Mouse (Mus musculus) liver, embryonic 15.5 days (tissue): ENCODE results near the gene Lmf2. TPM values are rescaled to one million over a fixed set of nuclear protein-coding genes. Genes with fewer than 3 reads are reported as not detected.

ENCODE experiments used
- ATAC-seq: fragments of 200-750 bp; cut with Nextera tagmentation; 2 replicates; pipeline ENCODE4 v1.8.0; 2017; ENCODE audit warnings: moderate number of reproducible peaks, mild to moderate bottlenecking, moderate library complexity; ENCODE audit not compliant: insufficient read depth
- H3K27ac ChIP-seq: fragments of 300-500 bp; sonication (generic); replicated peaks from 2 replicates; pipeline ENCODE4 v1.5.1; 2015; ENCODE audit warnings: mild to moderate bottlenecking, inconsistent platforms
- H3K27me3 ChIP-seq: fragments of 300-500 bp; sonication (generic); 2 replicates; pipeline ENCODE4 v1.6.1; 2015; ENCODE audit warnings: mild to moderate bottlenecking, inconsistent platforms
- H3K36me3 ChIP-seq: fragments of 300-500 bp; sonication (generic); replicated peaks from 2 replicates; pipeline ENCODE4 v1.6.1; 2015; ENCODE audit warnings: moderate library complexity, mild to moderate bottlenecking, inconsistent platforms
- H3K4me1 ChIP-seq: fragments of 300-500 bp; sonication (generic); replicated peaks from 2 replicates; pipeline ENCODE4 v1.6.1; 2015; ENCODE audit warnings: inconsistent platforms
- H3K4me2 ChIP-seq: fragments of 300-500 bp; sonication (generic); 2 replicates; pipeline ENCODE4 v1.6.1; 2015; ENCODE audit warnings: moderate library complexity, mild to moderate bottlenecking, inconsistent platforms
- H3K4me3 ChIP-seq: fragments of 300-500 bp; sonication (generic); replicated peaks from 2 replicates; pipeline ENCODE4 v1.5.1; 2015; ENCODE audit warnings: mild to moderate bottlenecking, inconsistent platforms
- H3K9ac ChIP-seq: fragments of 300-500 bp; sonication (generic); 2 replicates; pipeline ENCODE4 v1.6.1; 2015; ENCODE audit warnings: moderate library complexity, mild to moderate bottlenecking, inconsistent platforms
- H3K9me3 ChIP-seq: fragments of 300-500 bp; sonication (generic); replicated peaks from 2 replicates; pipeline ENCODE4 v1.6.1; 2016; ENCODE audit warnings: inconsistent platforms
- WGBS: fragments of 180-500 bp; shearing (Covaris S2); methylation state at CpG from one replicate; pipeline ENCODE4 v1.1.7; 2015; ENCODE audit warnings: mixed read lengths; ENCODE audit not compliant: insufficient replicate concordance; 5-methylcytosine and 5-hydroxymethylcytosine counted together
- microRNA-seq: library from miRNA; unstranded; fragments of <30 nt; microRNA quantifications from one replicate; pipeline ENCODE4, GENCODE M21; 2016
- polyA plus RNA-seq: library from polyadenylated mRNA; unstranded; fragments of >200 nt; fragmentation: Nextera tagmentation; extraction: Ambion mirVana; gene quantifications from 2 replicates; pipeline ENCODE4 v1.2.1, GENCODE M21; 2015

Gene Lmf2
- polyA plus RNA-seq, 1 experiment from 2014 or later = 30.9 TPM

GRCm38 (mm10) chr15:89315190-89315731 is 40.2 kb downstream of the Lmf2 start, which contains the start of gene Sbf1:
TSS of gene Sbf1 (minus strand) at chr15:89315311.
- Histone ChIP-seq H3K4me1 (peaks cover 55% of the 10 kb centered on the region), H3K4me3 (peak within 1 kb of the TSS; percentile 88), H3K4me2 (peak within 1 kb of the TSS; percentile 95), H3K27ac (peak within 1 kb of the TSS; percentile 76), H3K36me3 (no peaks in the 10 kb centered on the region), H3K9ac (peak within 1 kb of the TSS; percentile 93), H3K9me3 (no peaks in the 10 kb centered on the region), H3K27me3 (peaks cover 4% of the 10 kb centered on the region; the same call in 1 of the 2 replicates)
- peak; percentile 100 for ATAC-seq
- WGBS = under 1% methylated on average over 37 of the region's 37 CpGs

DNA sequence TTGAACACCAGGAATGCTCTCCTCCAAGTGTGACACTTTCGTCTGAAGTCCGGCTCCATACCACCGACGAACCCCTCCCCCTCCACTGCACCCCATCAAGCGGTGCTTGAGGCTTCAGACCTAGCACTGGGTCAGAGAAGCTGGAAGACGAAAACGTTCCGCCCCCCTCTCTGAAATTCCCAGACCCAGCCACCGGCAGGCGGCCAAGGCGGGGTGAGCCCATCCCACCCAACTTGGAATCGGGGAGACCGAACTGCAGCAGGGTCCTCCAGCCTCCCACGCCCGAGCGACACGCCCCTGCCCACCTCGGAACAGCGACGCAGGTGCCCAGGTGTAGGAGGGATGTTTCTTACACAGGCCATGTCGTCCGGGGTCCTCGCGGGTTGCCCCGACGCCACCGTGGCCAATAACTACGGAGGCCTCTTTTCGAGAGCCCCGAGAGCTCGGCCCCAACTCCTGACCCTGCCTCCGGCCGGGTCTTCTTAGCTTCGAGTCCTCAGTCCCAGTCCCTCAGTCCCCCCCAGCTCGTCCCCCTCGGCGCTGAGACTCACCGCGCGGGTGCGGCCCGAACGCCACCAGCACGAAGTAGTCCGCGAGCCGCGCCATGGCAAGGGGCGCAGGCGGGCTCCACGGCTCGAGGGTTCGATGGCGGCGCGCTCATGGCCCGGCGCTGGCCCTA is 40.8 kb downstream of the Lmf2 start:
- Histone ChIP-seq H3K4me2 (peak overlapping the region; percentile 95), H3K4me1 (peaks cover 61% of the 10 kb centered on the region), H3K36me3 (no peaks in the 10 kb centered on the region), H3K27ac (peak overlapping the region; percentile 62), H3K4me3 (peak overlapping the region; percentile 88), H3K27me3 (peaks cover 4% of the 10 kb centered on the region; the same call in 1 of the 2 replicates), H3K9me3 (no peaks in the 10 kb centered on the region), H3K9ac (peak overlapping the region; percentile 93)
- ATAC-seq = peak; percentile 39
- under 1% methylated on average over 58 of the region's 58 CpGs for WGBS

- Histone ChIP-seq H3K9ac (peak overlapping the region; percentile 93), H3K36me3 (no peaks in the 10 kb centered on the region), H3K27me3 (peaks cover 4% of the 10 kb centered on the region; the same call in 1 of the 2 replicates), H3K9me3 (no peaks in the 10 kb centered on the region), H3K4me1 (peaks cover 66% of the 10 kb centered on the region), H3K4me2 (peak overlapping the region; percentile 95), H3K4me3 (peak overlapping the region; percentile 88), H3K27ac (no peak overlapping the region)
- ATAC-seq = no peak
- 24% methylated on average over 3 of the region's 3 CpGs for WGBS
These were observed 41.4 kb downstream of the Lmf2 start for GRCm38 (mm10) chr15:89314107-89314506.

GRCm38 (mm10) chr15:89313359-89313758 is 42.1 kb downstream of the Lmf2 start:
- Histone ChIP-seq H3K36me3 (no peaks in the 10 kb centered on the region), H3K27me3 (peaks cover 2% of the 10 kb centered on the region; the same call in 1 of the 2 replicates), H3K9ac (peak overlapping the region; percentile 93; the same call in 1 of the 2 replicates), H3K4me3 (peak overlapping the region; percentile 88; the same call in 1 of the 2 replicates), H3K4me2 (peak overlapping the region; percentile 36), H3K27ac (no peak overlapping the region), H3K9me3 (no peaks in the 10 kb centered on the region), H3K4me1 (peaks cover 73% of the 10 kb centered on the region)
- no peak for ATAC-seq
- 72% methylated on average over 4 of the region's 4 CpGs for WGBS

DNA sequence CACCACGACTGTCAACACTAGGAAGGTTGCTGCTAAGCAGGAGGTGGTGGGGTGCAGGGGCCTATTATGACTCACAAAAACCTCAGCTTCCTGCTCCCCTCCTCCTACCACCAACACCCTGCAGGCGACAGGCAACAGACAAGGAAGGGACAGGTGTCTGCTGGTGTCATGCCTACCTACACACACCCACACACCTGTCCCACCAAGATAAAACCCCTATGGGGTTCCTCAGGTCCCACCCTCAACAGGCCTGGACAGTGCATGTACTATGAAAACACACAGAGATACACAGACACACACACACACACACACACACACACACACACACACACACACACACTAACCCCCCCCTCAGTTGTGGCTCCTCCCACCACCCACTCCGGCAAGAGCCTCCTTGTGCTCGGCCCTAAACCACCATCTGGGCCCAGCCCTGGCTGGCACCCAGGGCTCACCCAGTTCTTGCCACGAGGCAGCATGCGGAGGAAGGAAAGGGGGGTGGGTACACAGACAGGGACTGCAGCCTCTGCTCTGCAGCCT is 45.4 kb downstream of the Lmf2 start:
- Histone ChIP-seq H3K4me1 (peaks cover 72% of the 10 kb centered on the region), H3K4me2 (no peak overlapping the region), H3K36me3 (peaks cover 20% of the 10 kb centered on the region), H3K4me3 (no peak overlapping the region), H3K27ac (no peak overlapping the region), H3K9ac (no peak overlapping the region), H3K27me3 (no peaks in the 10 kb centered on the region), H3K9me3 (no peaks in the 10 kb centered on the region)
- 20% methylated on average over 6 of the region's 6 CpGs for WGBS
- 0 out of 2 replicates have a peak, but pooled peaks have one; percentile 3 for ATAC-seq

DNA sequence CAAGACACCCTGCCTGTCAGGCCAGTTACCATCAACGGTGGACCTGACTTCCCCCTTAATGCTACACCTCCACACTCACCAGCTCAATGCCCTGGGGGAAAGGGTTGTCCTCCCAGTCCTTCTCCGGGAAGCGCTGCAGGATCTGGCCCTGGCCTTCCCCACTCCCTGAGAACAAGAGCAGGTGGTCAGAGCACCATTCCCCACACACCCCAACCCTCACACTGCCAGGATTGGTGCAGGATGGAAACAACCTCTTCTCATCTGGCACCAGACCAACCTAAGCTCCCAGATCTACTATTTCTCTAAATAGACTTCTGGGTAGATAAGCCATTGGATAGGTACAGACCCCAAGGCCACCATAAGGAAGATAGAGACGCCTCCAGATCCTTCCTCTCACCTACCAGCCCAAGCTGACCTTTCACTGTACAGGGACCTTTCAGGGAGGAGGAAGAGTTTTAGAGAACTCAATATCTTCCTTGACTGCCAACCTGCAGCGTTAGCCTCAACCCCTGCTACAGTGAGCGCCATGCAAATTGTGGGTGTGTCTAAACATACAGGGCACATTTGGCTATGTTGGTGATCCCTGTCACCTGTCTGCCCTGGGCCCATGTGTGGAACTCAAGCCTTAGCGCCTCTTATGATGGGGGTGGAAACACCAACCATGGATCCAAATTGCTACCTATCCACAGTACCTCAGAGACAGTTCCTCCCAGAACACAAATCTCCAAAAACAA is 46.9 kb downstream of the Lmf2 start:
- H3K9ac ChIP-seq = no peak overlapping the region
- H3K4me2 ChIP-seq = no peak overlapping the region
- 67% methylated on average over 7 of the region's 7 CpGs for WGBS
- ATAC-seq = no peak
- H3K36me3 ChIP-seq = peaks cover 35% of the 10 kb centered on the region
- no peaks in the 10 kb centered on the region for H3K9me3 ChIP-seq
- H3K27ac ChIP-seq = no peak overlapping the region
- H3K4me3 ChIP-seq = no peak overlapping the region
- peaks cover 61% of the 10 kb centered on the region for H3K4me1 ChIP-seq
- no peaks in the 10 kb centered on the region for H3K27me3 ChIP-seq

DNA sequence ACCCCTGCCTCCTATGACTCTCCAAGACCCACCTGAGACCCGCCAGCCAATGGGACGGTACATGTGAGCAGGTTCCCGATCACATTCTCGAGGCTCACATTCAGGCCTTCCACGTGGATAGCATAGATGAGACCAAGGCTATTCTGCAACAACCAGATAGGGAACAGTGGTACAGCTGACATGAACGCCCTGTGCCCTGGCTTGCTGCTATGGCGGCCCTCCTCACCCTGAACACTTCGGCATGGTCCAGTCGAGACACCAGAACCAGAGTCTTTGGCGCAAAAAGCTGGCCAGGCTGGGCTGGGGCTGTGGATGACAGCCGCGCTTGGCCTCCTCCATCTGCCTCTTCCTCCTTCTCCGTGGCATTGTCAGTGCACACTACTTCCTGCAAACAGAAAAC is 48.0 kb downstream of the Lmf2 start:
- Histone ChIP-seq H3K4me2 (no peak overlapping the region), H3K27ac (no peak overlapping the region), H3K9me3 (no peaks in the 10 kb centered on the region), H3K4me1 (peaks cover 49% of the 10 kb centered on the region), H3K36me3 (peaks cover 46% of the 10 kb centered on the region), H3K27me3 (no peaks in the 10 kb centered on the region), H3K9ac (no peak overlapping the region), H3K4me3 (no peak overlapping the region)
- WGBS = 66% methylated on average over 13 of the region's 13 CpGs
- ATAC-seq = no peak

DNA sequence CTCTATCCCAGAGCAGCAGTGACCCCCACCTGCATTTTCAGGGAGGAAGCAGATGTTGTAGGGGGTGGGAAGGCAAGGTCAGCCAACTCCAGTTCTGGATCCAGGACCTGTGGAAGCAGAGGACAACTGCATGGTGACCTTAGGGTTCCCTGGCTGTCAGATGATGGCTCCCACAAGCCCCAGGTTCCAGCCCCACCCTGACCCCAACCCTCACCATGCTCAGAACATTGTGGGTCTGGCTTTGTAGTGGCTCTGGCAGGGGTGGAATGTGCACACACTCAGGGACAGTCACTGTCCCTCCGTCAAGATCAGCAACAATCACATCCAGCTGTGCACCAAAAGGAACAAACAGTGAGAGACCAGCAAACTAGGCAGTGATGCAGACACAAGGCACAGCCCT is 49.5 kb downstream of the Lmf2 start:
- H3K9ac ChIP-seq = no peak overlapping the region
- WGBS = 73% methylated on average over 1 of the region's 1 CpGs
- no peak for ATAC-seq
- peaks cover 35% of the 10 kb centered on the region for H3K4me1 ChIP-seq
- no peaks in the 10 kb centered on the region for H3K9me3 ChIP-seq
- peaks cover 61% of the 10 kb centered on the region for H3K36me3 ChIP-seq
- no peak overlapping the region for H3K27ac ChIP-seq
- no peak overlapping the region for H3K4me2 ChIP-seq
- no peak overlapping the region for H3K4me3 ChIP-seq
- H3K27me3 ChIP-seq = no peaks in the 10 kb centered on the region

Small RNA genes lying within 50 kb of the gene (microRNA-seq; reads per million reads assigned to microRNA genes)
- gene Mir6959 = 0.76 reads per million

Other genes starting within 250 kb of the Lmf2 start
- 6.0 and 7.5 TPM in 2 replicates for gene Tubgcp6, start 232.5 kb downstream of the Lmf2 start, polyA plus RNA-seq
- 8.6 and 9.1 TPM in 2 replicates for gene Hdac10, start 227.0 kb downstream of the Lmf2 start, polyA plus RNA-seq
- gene Mapk12, start 215.0 kb downstream of the Lmf2 start, polyA plus RNA-seq = 1.4 and 1.5 TPM in 2 replicates
- 0.44 and 0.68 TPM in 2 replicates for gene Mapk11, start 206.0 kb downstream of the Lmf2 start, polyA plus RNA-seq
- gene Plxnb2, start 174.9 kb downstream of the Lmf2 start, polyA plus RNA-seq = 22.3 and 30.1 TPM in 2 replicates
- 3.3 and 3.5 TPM in 2 replicates for gene Dennd6b, start 159.2 kb downstream of the Lmf2 start, polyA plus RNA-seq
- 14.9 and 16.3 TPM in 2 replicates for gene Ppp6r2, start 144.1 kb downstream of the Lmf2 start, polyA plus RNA-seq
- gene Sbf1, start 40.3 kb downstream of the Lmf2 start, polyA plus RNA-seq = 21.4 and 28.6 TPM in 2 replicates
- gene Adm2, start 32.9 kb downstream of the Lmf2 start, polyA plus RNA-seq = 1.7 and 2.0 TPM in 2 replicates
- gene Miox, start 21.3 kb downstream of the Lmf2 start, polyA plus RNA-seq = 10.3 and 10.6 TPM in 2 replicates
- gene Ncaph2, start 60 bp upstream of the Lmf2 start, polyA plus RNA-seq = 110 and 115 TPM in 2 replicates
- gene Sco2, start 18.2 kb upstream of the Lmf2 start, polyA plus RNA-seq = 2.4 and 4.3 TPM in 2 replicates
- gene Tymp, start 21.4 kb upstream of the Lmf2 start, polyA plus RNA-seq = 0.40 TPM in 2 replicates
- 0.46 and 0.68 TPM in 2 replicates for gene Odf3b, start 23.6 kb upstream of the Lmf2 start, polyA plus RNA-seq
- not detected in 2 replicates for gene Klhdc7b, start 29.3 kb upstream of the Lmf2 start, polyA plus RNA-seq
- not detected in 2 replicates for gene Syce3, start 54.8 kb upstream of the Lmf2 start, polyA plus RNA-seq
- gene Cpt1b, start 70.2 kb upstream of the Lmf2 start, polyA plus RNA-seq = 2.6 and 3.1 TPM in 2 replicates
- 1.9 and 2.3 TPM in 2 replicates for gene C730034F03Rik, start 73.9 kb upstream of the Lmf2 start, polyA plus RNA-seq
- not detected in 2 replicates for gene Gm44502, start 74.0 kb upstream of the Lmf2 start, polyA plus RNA-seq
- gene Chkb, start 74.2 kb upstream of the Lmf2 start, polyA plus RNA-seq = 26.2 and 27.0 TPM in 2 replicates
- gene Mapk8ip2, start 98.3 kb upstream of the Lmf2 start, polyA plus RNA-seq = 0.02 and 0.05 TPM in 2 replicates
- gene Arsa, start 121.8 kb upstream of the Lmf2 start, polyA plus RNA-seq = 5.0 and 5.4 TPM in 2 replicates
- 0.51 and 0.93 TPM in 2 replicates for gene Shank3, start 144.0 kb upstream of the Lmf2 start, polyA plus RNA-seq
- gene Acr, start 212.7 kb upstream of the Lmf2 start, polyA plus RNA-seq = not detected in 2 replicates
- gene Rabl2, start 236.3 kb upstream of the Lmf2 start, polyA plus RNA-seq = 5.0 and 5.6 TPM in 2 replicates